Mouse (Mus musculus) midbrain, postnatal 0 days (tissue): ENCODE measurements around the gene Gm20388. TPM values are rescaled to one million over a fixed set of nuclear protein-coding genes. Genes with fewer than 3 reads are reported as not detected.
"Not testable (repeated sequence)": the region's sequence is repeated elsewhere in the genome, so short reads cannot be mapped to it uniquely, and the experiment has no call there.

ENCODE experiments used
- ATAC-seq: fragments of 200-750 bp; cut with Nextera tagmentation; 2 replicates; pipeline ENCODE4 v1.8.0; 2017; ENCODE audit warnings: moderate number of reproducible peaks, mild to moderate bottlenecking, moderate TSS enrichment, moderate library complexity; ENCODE audit not compliant: low FRiP score
- DNase-seq: peaks from one replicate; pipeline ENCODE4 v3.0.0-alpha.2; 2015; ENCODE audit warnings: low spot score
- H3K27ac ChIP-seq: fragments of 300-500 bp; sonication (generic); 2 replicates; pipeline ENCODE4 v1.5.1; 2014; ENCODE audit warnings: low read depth, mild to moderate bottlenecking, low read length, mixed read lengths
- H3K27me3 ChIP-seq: fragments of 300-500 bp; sonication (generic); 2 replicates; pipeline ENCODE4 v1.6.1; 2014; ENCODE audit warnings: low read length, control low read depth, mixed read lengths; ENCODE audit not compliant: insufficient read depth
- H3K36me3 ChIP-seq: fragments of 300-500 bp; sonication (generic); 2 replicates; pipeline ENCODE4 v1.6.1; 2014; ENCODE audit warnings: low read length, control low read depth, mixed read lengths; ENCODE audit not compliant: insufficient read depth
- H3K4me1 ChIP-seq: fragments of 300-500 bp; sonication (generic); 2 replicates; pipeline ENCODE4 v1.6.1; 2014; ENCODE audit warnings: mild to moderate bottlenecking, control low read depth, antibody characterized with exemption, low read length, mixed read lengths; ENCODE audit not compliant: insufficient read depth
- H3K4me2 ChIP-seq: fragments of 300-500 bp; sonication (generic); 2 replicates; pipeline ENCODE4 v1.6.1; 2014; ENCODE audit warnings: low read depth, mild to moderate bottlenecking, low read length, mixed read lengths; ENCODE audit not compliant: poor library complexity, severe bottlenecking
- H3K4me3 ChIP-seq: fragments of 300-500 bp; sonication (generic); 2 replicates; pipeline ENCODE4 v1.5.1; 2014; ENCODE audit warnings: low read depth, mild to moderate bottlenecking, low read length, moderate library complexity
- H3K9ac ChIP-seq: fragments of 300-500 bp; sonication (generic); replicated peaks from 2 replicates; pipeline ENCODE4 v1.6.1; 2014; ENCODE audit warnings: mild to moderate bottlenecking, low read length, moderate library complexity, mixed read lengths; ENCODE audit not compliant: poor library complexity, severe bottlenecking
- H3K9me3 ChIP-seq: fragments of 300-500 bp; sonication (generic); 2 replicates; pipeline ENCODE4 v1.6.1; 2016; ENCODE audit warnings: low read length, control low read depth
- CTCF ChIP-seq: IDR thresholded peaks from 2 replicates; pipeline ENCODE4 v1.5.1; 2016; ENCODE audit warnings: antibody characterized with exemption, mild to moderate bottlenecking
- WGBS: fragments of 180-500 bp; shearing (Covaris S2); extraction: QIAGEN DNeasy Blood & Tissue Kit; methylation state at CpG from one replicate; pipeline ENCODE4 v1.1.7; 2014; 5-methylcytosine and 5-hydroxymethylcytosine counted together
- polyA plus RNA-seq: library from polyadenylated mRNA; unstranded; fragments of >200 nt; fragmentation: Nextera tagmentation; extraction: Ambion mirVana; gene quantifications from 2 replicates; pipeline ENCODE4 v1.2.1, GENCODE M21; 2015
- total RNA-seq: library from RNA; depleted of rRNA; stranded (reverse); fragments of >200 nt; gene quantifications from 2 replicates; pipeline ENCODE4 v1.2.3, GENCODE M21; 2014

The Gm20388 gene
- total and polyA plus RNA-seq, 2 experiments from 2014 or later, result 74.2 TPM; not detected in 1

GRCm38 (mm10) chr8:123215430-123215829, 3304.8 kb downstream of the Gm20388 start:
- Histone ChIP-seq H3K27ac (no peak overlapping the region), H3K4me2 (no peak overlapping the region), H3K27me3 (no peaks in the 10 kb centered on the region), H3K9ac (no peak overlapping the region), H3K9me3 (no peaks in the 10 kb centered on the region), H3K36me3 (no peaks in the 10 kb centered on the region), H3K4me1 (peaks cover 14% of the 10 kb centered on the region; the same call in 1 of the 2 replicates), H3K4me3 (no peak overlapping the region)
- WGBS, result 70% methylated on average over 3 of the region's 3 CpGs
- ATAC-seq (no peak), DNase-seq (no peak)
- no peak for TF ChIP-seq CTCF

DNA sequence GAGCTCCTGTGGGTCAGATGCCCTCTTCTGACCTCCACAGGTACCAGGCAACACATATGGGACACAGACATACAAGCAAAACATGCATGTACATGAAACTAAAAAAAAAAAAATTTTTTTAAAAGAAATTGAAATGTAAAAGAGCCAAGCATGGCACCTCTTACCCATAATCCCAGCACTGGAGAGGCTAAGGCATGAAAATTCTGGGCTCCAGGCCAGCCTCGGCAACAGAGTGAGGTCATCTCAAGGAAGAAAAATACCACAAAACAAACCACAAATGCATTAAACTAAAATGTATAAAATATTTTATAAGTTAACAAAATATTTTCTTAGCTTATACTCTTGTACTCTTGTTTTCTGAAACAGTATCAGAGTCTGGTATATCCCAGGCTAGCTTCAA, 3310.3 kb downstream of the Gm20388 start:
- H3K36me3 ChIP-seq, result no peaks in the 10 kb centered on the region
- DNase-seq (no peak), ATAC-seq (no peak)
- no peaks in the 10 kb centered on the region for H3K9me3 ChIP-seq
- no peaks in the 10 kb centered on the region for H3K27me3 ChIP-seq
- no peak overlapping the region for H3K27ac ChIP-seq
- no peak overlapping the region for H3K4me3 ChIP-seq
- H3K4me1 ChIP-seq, result 0 out of 2 replicates have a peak, but pooled peaks cover 3% of the 10 kb centered on the region
- TF ChIP-seq CTCF, result no peak
- no peak overlapping the region for H3K4me2 ChIP-seq
- 88% methylated on average over 1 of the region's 1 CpGs for WGBS
- no peak overlapping the region for H3K9ac ChIP-seq

GRCm38 (mm10) chr8:123224278-123225266, 3313.9 kb downstream of the Gm20388 start, which contains the start of gene Cdk10:
TSS of gene Cdk10 (plus strand) at chr8:123224842.
- H3K9ac ChIP-seq, result peak within 1 kb of the TSS; percentile 89
- no peak for TF ChIP-seq CTCF
- peak within 1 kb of the TSS; percentile 87 for H3K4me2 ChIP-seq
- 3% methylated on average over 59 of the region's 59 CpGs for WGBS
- peak within 1 kb of the TSS; percentile 92 for H3K27ac ChIP-seq
- H3K36me3 ChIP-seq, result peaks cover 8% of the 10 kb centered on the region
- ATAC-seq (peak; percentile 89), DNase-seq (peak; percentile 96)
- 0 out of 2 replicates have a peak, but pooled peaks cover 3% of the 10 kb centered on the region for H3K4me1 ChIP-seq
- H3K27me3 ChIP-seq, result no peaks in the 10 kb centered on the region
- H3K9me3 ChIP-seq, result no peaks in the 10 kb centered on the region
- H3K4me3 ChIP-seq, result peak within 1 kb of the TSS; percentile 74

DNA sequence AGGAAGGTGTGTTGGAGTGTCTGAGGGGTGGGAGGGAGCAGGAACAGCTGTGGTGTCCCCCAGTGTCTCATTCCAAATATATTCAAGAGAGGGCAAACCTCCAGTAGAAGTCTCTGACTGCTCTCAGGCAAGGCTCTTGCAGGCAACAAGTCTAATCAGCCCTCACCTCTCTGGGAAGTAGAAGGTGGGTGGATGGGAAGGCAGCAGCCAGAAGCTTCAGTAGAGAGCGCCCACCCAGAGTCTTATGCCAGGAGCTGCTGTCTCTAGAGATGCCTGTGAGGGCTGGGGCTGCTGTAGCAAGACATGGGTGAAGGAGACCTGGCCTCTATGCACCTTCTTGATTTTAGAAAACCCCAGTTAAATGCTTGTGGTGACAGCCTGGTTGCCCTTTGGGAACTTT, 3317.8 kb downstream of the Gm20388 start:
- Histone ChIP-seq H3K9ac (no peak overlapping the region), H3K9me3 (no peaks in the 10 kb centered on the region), H3K4me3 (no peak overlapping the region), H3K36me3 (peaks cover 8% of the 10 kb centered on the region), H3K4me2 (no peak overlapping the region), H3K27ac (no peak overlapping the region), H3K27me3 (no peaks in the 10 kb centered on the region), H3K4me1 (0 out of 2 replicates have a peak, but pooled peaks cover 3% of the 10 kb centered on the region)
- WGBS, result 100% methylated on average over 1 of the region's 1 CpGs
- ATAC-seq, result no peak
- no peak for TF ChIP-seq CTCF
- no peak for DNase-seq

- DNase-seq, H3K27ac ChIP-seq, H3K4me1 ChIP-seq, H3K4me2 ChIP-seq, H3K4me3 ChIP-seq, H3K9me3 ChIP-seq, H3K36me3 ChIP-seq, H3K9ac ChIP-seq, ATAC-seq, H3K27me3 ChIP-seq: not testable (repeated sequence)
- WGBS, result 85% methylated on average over 9 of the region's 11 CpGs
These were observed 3319.7 kb downstream of the Gm20388 start for GRCm38 (mm10) chr8:123230326-123230725.

DNA sequence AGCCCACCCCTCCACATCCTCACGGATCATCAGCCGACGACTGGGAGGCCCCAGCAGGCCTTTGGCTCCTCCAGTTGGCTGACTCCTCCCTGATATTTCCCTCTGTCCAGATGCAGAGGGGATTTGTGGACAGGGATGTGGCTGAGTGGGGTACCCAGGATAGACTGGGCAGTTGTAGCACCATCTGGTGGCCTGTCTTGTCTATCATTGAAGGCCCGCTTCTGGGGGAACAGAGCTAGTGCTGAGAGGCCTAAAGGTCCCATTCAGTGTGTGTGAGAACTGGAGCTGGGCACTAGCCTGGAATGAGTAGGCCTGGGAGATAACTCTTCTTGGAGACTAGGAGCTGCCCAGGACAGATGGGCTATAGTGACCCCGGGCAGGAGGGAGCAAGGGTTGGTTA, 3321.1 kb downstream of the Gm20388 start:
- TF ChIP-seq CTCF, result peak; percentile 64
- no peak overlapping the region for H3K27ac ChIP-seq
- no peaks in the 10 kb centered on the region for H3K27me3 ChIP-seq
- no peak overlapping the region for H3K4me3 ChIP-seq
- H3K4me2 ChIP-seq, result no peak overlapping the region
- 62% methylated on average over 5 of the region's 5 CpGs for WGBS
- no peak overlapping the region for H3K9ac ChIP-seq
- peaks cover 5% of the 10 kb centered on the region; the same call in 1 of the 2 replicates for H3K4me1 ChIP-seq
- H3K36me3 ChIP-seq, result peaks cover 8% of the 10 kb centered on the region
- DNase-seq (peak; percentile 22), ATAC-seq (no peak)
- no peaks in the 10 kb centered on the region for H3K9me3 ChIP-seq
